Mouse (Mus musculus): ENCODE measurements around the gene Zfp771. TPM values are rescaled to one million over a fixed set of nuclear protein-coding genes. Genes with fewer than 3 reads are reported as not detected.
A peak's percentile ranks its signal among the peaks of the same experiment; 100 is the strongest.

Zfp771 gene
- polyA plus RNA-seq, 1 experiment from 2014 or later = 39.7 TPM

DNA sequence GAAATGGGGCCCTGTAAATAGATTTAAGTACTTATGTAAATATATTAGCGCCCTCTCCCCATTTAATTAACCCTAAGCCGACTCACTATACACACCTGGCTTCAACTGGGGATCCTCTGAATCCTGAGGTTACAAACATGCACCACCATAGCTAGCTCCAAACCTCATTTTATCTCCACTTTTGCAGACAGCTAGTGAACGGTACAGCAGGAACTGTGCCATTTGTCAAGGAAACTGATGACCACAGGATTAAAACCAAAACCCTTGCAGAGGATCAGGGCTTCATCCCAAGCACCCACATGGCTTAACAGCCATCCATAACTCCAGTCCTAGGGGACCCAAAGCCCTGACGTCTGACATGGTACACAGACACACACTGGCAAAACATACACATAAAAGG, 10.9 kb downstream of the Zfp771 start:
- H3K9me3 ChIP-seq (replicated peaks; ENCODE audit: control insufficient read depth, low read length) = no peaks in the 10 kb centered on the region
- H3K36me3 ChIP-seq (ENCODE audit: control insufficient read depth, insufficient read depth, low read length) = no peaks in the 10 kb centered on the region; the same call in 1 of the 2 replicates
- peak overlapping the region; percentile 90; the same call in 1 of the 2 replicates for H3K27ac ChIP-seq (ENCODE audit: low read depth, low read length)
- WGBS (ENCODE audit: insufficient replicate concordance) = 19% methylated on average over 4 of the region's 4 CpGs
- no peak for ATAC-seq (replicated peaks; ENCODE audit: insufficient number of reproducible peaks, low FRiP score, low TSS enrichment)
- H3K4me1 ChIP-seq (ENCODE audit: control insufficient read depth, insufficient read depth, low read length) = peaks cover 18% of the 10 kb centered on the region; the same call in 1 of the 2 replicates
- H3K4me2 ChIP-seq = peak overlapping the region; percentile 97
- H3K27me3 ChIP-seq (ENCODE audit: control insufficient read depth, insufficient read depth, low read length) = no peaks in the 10 kb centered on the region
- H3K4me3 ChIP-seq (ENCODE audit: low read depth, low read length) = peak overlapping the region; percentile 65
- H3K9ac ChIP-seq (ENCODE audit: low read depth, low read length) = peak overlapping the region; percentile 85; the same call in 1 of the 2 replicates

GRCm38 (mm10) chr7:127255965-127256364, 11.9 kb downstream of the Zfp771 start:
- H3K9ac ChIP-seq (ENCODE audit: low read depth, low read length) = no peak overlapping the region
- no peaks in the 10 kb centered on the region for H3K9me3 ChIP-seq (replicated peaks; ENCODE audit: control insufficient read depth, low read length)
- H3K4me2 ChIP-seq = no peak overlapping the region
- WGBS (ENCODE audit: insufficient replicate concordance) = 79% methylated on average over 2 of the region's 2 CpGs
- H3K27me3 ChIP-seq (ENCODE audit: control insufficient read depth, insufficient read depth, low read length) = no peaks in the 10 kb centered on the region
- peaks cover 18% of the 10 kb centered on the region; the same call in 1 of the 2 replicates for H3K4me1 ChIP-seq (ENCODE audit: control insufficient read depth, insufficient read depth, low read length)
- no peak overlapping the region for H3K4me3 ChIP-seq (ENCODE audit: low read depth, low read length)
- no peak overlapping the region for H3K27ac ChIP-seq (ENCODE audit: low read depth, low read length)
- no peak for ATAC-seq (replicated peaks; ENCODE audit: insufficient number of reproducible peaks, low FRiP score, low TSS enrichment)
- H3K36me3 ChIP-seq (ENCODE audit: control insufficient read depth, insufficient read depth, low read length) = no peaks in the 10 kb centered on the region; the same call in 1 of the 2 replicates

DNA sequence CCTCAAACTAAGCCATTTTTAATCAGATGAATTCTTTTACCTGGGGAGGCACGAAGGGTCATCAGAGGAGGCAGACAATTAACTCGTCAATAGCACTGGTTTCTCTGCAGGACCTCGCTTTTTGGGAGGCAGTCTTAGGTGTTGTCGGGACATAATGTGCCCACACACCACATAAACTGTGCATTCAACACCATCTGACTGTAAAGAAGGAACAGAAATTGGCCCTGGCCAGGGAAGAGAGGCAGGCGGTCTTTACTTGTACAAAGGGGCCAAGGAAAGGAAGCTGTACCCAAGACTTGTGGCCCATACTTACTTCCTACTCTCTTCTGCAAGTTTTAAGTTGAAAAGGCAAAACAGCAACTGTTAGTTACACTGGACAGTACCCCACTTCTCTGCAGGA, 12.4 kb downstream of the Zfp771 start:
- peaks cover 18% of the 10 kb centered on the region; the same call in 1 of the 2 replicates for H3K4me1 ChIP-seq (ENCODE audit: control insufficient read depth, insufficient read depth, low read length)
- H3K4me3 ChIP-seq (ENCODE audit: low read depth, low read length) = no peak overlapping the region
- H3K9ac ChIP-seq (ENCODE audit: low read depth, low read length) = no peak overlapping the region
- H3K27me3 ChIP-seq (ENCODE audit: control insufficient read depth, insufficient read depth, low read length) = no peaks in the 10 kb centered on the region
- no peaks in the 10 kb centered on the region; the same call in 1 of the 2 replicates for H3K36me3 ChIP-seq (ENCODE audit: control insufficient read depth, insufficient read depth, low read length)
- WGBS (ENCODE audit: insufficient replicate concordance) = 92% methylated on average over 5 of the region's 5 CpGs
- ATAC-seq (replicated peaks; ENCODE audit: insufficient number of reproducible peaks, low FRiP score, low TSS enrichment) = no peak
- H3K27ac ChIP-seq (ENCODE audit: low read depth, low read length) = no peak overlapping the region
- H3K9me3 ChIP-seq (replicated peaks; ENCODE audit: control insufficient read depth, low read length) = no peaks in the 10 kb centered on the region
- no peak overlapping the region for H3K4me2 ChIP-seq

- Histone ChIP-seq H3K9me3 (replicated peaks; ENCODE audit: control insufficient read depth, low read length) (no peaks in the 10 kb centered on the region), H3K4me2 (peak overlapping the region; percentile 86), H3K9ac (ENCODE audit: low read depth, low read length) (no peak overlapping the region; the same call in 1 of the 2 replicates), H3K4me1 (ENCODE audit: control insufficient read depth, insufficient read depth, low read length) (peaks cover 18% of the 10 kb centered on the region; the same call in 1 of the 2 replicates), H3K27me3 (ENCODE audit: control insufficient read depth, insufficient read depth, low read length) (no peaks in the 10 kb centered on the region), H3K36me3 (ENCODE audit: control insufficient read depth, insufficient read depth, low read length) (no peaks in the 10 kb centered on the region; the same call in 1 of the 2 replicates), H3K27ac (ENCODE audit: low read depth, low read length) (no peak overlapping the region), H3K4me3 (ENCODE audit: low read depth, low read length) (peak overlapping the region; percentile 74)
- WGBS (ENCODE audit: insufficient replicate concordance) = 72% methylated on average over 8 of the region's 8 CpGs
- no peak for ATAC-seq (replicated peaks; ENCODE audit: insufficient number of reproducible peaks, low FRiP score, low TSS enrichment)
These were observed 15.3 kb downstream of the Zfp771 start for GRCm38 (mm10) chr7:127259186-127259905.

DNA sequence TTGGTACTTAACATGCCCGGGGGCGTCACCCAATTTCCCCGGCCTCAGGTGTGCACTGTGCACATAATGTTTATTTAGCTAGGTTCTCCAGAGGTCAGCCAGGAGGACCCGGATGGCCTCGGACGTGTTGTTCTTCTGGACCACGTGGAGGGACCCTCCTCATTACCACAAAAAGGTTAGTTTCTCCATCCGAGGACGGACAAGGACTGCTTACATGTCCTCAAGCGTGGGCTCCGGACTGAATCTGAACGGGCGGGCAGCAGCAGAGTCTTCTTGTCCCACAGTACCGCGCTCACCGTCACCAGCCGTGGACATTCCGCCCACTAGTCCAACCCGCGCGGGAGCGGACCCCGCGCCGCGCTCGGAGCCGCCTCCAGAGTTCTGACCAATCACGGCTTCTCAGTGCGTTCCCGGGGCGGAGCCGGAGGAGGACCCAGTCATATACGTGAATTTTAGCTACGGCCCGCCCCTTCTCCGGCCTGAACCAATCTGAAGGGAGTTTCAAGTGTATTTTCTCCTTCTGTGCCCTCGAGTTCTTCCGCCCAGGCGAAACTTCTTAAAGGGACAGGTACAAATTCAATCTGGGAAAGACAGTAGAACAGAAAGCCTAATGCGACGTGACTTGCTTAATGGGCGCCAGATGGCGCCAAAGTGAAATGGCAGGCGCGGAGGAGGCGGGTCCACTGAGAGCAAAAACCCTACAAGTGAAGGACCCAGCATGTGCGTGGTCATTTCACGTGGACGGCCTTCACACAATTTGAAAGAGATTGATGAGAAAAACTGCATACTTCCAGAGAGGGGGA, 16.4 kb downstream of the Zfp771 start, which contains the start of gene Dctpp1:
Dctpp1 (minus strand) TSS at position 401 of the 803 bp plus-strand sequence.
- no peaks in the 10 kb centered on the region for H3K9me3 ChIP-seq (replicated peaks; ENCODE audit: control insufficient read depth, low read length)
- no peaks in the 10 kb centered on the region; the same call in 1 of the 2 replicates for H3K36me3 ChIP-seq (ENCODE audit: control insufficient read depth, insufficient read depth, low read length)
- no peak within 1 kb of the TSS for H3K27ac ChIP-seq (ENCODE audit: low read depth, low read length)
- WGBS (ENCODE audit: insufficient replicate concordance) = under 1% methylated on average over 50 of the region's 50 CpGs
- peak within 1 kb of the TSS; percentile 77 for H3K9ac ChIP-seq (ENCODE audit: low read depth, low read length)
- peak within 1 kb of the TSS; percentile 86 for H3K4me2 ChIP-seq
- peak; percentile 97 for ATAC-seq (replicated peaks; ENCODE audit: insufficient number of reproducible peaks, low FRiP score, low TSS enrichment)
- H3K4me3 ChIP-seq (ENCODE audit: low read depth, low read length) = peak within 1 kb of the TSS; percentile 74
- no peaks in the 10 kb centered on the region for H3K27me3 ChIP-seq (ENCODE audit: control insufficient read depth, insufficient read depth, low read length)
- peaks cover 7% of the 10 kb centered on the region; the same call in 1 of the 2 replicates for H3K4me1 ChIP-seq (ENCODE audit: control insufficient read depth, insufficient read depth, low read length)

- no peak for ATAC-seq (replicated peaks; ENCODE audit: insufficient number of reproducible peaks, low FRiP score, low TSS enrichment)
- Histone ChIP-seq H3K27ac (ENCODE audit: low read depth, low read length) (no peak overlapping the region), H3K27me3 (ENCODE audit: control insufficient read depth, insufficient read depth, low read length) (no peaks in the 10 kb centered on the region), H3K9ac (ENCODE audit: low read depth, low read length) (no peak overlapping the region), H3K36me3 (ENCODE audit: control insufficient read depth, insufficient read depth, low read length) (no peaks in the 10 kb centered on the region), H3K4me1 (ENCODE audit: control insufficient read depth, insufficient read depth, low read length) (peaks cover 7% of the 10 kb centered on the region; the same call in 1 of the 2 replicates), H3K4me2 (no peak overlapping the region), H3K9me3 (replicated peaks; ENCODE audit: control insufficient read depth, low read length) (no peaks in the 10 kb centered on the region), H3K4me3 (ENCODE audit: low read depth, low read length) (no peak overlapping the region)
- 76% methylated on average over 10 of the region's 10 CpGs for WGBS (ENCODE audit: insufficient replicate concordance)
These were observed 18.3 kb downstream of the Zfp771 start for GRCm38 (mm10) chr7:127262218-127262961.

- Histone ChIP-seq H3K9me3 (replicated peaks; ENCODE audit: control insufficient read depth, low read length) (no peaks in the 10 kb centered on the region; the same call in 1 of the 2 replicates), H3K4me3 (ENCODE audit: low read depth, low read length) (no peak overlapping the region), H3K9ac (ENCODE audit: low read depth, low read length) (no peak overlapping the region), H3K27me3 (ENCODE audit: control insufficient read depth, insufficient read depth, low read length) (no peaks in the 10 kb centered on the region), H3K27ac (ENCODE audit: low read depth, low read length) (no peak overlapping the region), H3K4me1 (ENCODE audit: control insufficient read depth, insufficient read depth, low read length) (peaks cover 7% of the 10 kb centered on the region; the same call in 1 of the 2 replicates), H3K36me3 (ENCODE audit: control insufficient read depth, insufficient read depth, low read length) (no peaks in the 10 kb centered on the region), H3K4me2 (no peak overlapping the region)
- 88% methylated on average over 3 of the region's 3 CpGs for WGBS (ENCODE audit: insufficient replicate concordance)
- no peak for ATAC-seq (replicated peaks; ENCODE audit: insufficient number of reproducible peaks, low FRiP score, low TSS enrichment)
These were observed 19.5 kb downstream of the Zfp771 start for GRCm38 (mm10) chr7:127263526-127263925.

DNA sequence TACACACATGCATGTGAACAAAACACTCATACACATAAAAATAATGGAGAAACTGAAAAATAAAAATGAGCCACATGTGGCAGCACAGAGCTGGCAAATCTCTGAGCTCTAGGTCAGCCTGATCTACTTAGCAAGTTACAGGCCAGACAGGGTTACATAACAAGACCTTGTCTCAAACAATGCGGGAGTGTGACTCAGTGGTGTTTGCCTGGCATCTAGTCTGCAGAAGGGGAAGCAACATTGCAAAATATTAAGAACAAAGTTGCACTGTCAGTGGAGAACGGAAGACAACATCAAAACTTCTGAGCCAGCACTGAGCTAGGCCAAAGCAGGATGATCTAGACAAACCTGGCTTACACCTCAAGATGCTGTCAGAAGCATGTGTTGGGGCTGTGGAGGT, 26.2 kb downstream of the Zfp771 start:
- no peak overlapping the region for H3K27ac ChIP-seq (ENCODE audit: low read depth, low read length)
- 84% methylated on average over 2 of the region's 2 CpGs for WGBS (ENCODE audit: insufficient replicate concordance)
- no peak overlapping the region for H3K4me2 ChIP-seq
- ATAC-seq (replicated peaks; ENCODE audit: insufficient number of reproducible peaks, low FRiP score, low TSS enrichment) = no peak
- H3K9ac ChIP-seq (ENCODE audit: low read depth, low read length) = no peak overlapping the region
- no peaks in the 10 kb centered on the region; the same call in 1 of the 2 replicates for H3K9me3 ChIP-seq (replicated peaks; ENCODE audit: control insufficient read depth, low read length)
- H3K27me3 ChIP-seq (ENCODE audit: control insufficient read depth, insufficient read depth, low read length) = no peaks in the 10 kb centered on the region
- peaks cover 11% of the 10 kb centered on the region for H3K4me1 ChIP-seq (ENCODE audit: control insufficient read depth, insufficient read depth, low read length)
- H3K36me3 ChIP-seq (ENCODE audit: control insufficient read depth, insufficient read depth, low read length) = peaks cover 7% of the 10 kb centered on the region
- H3K4me3 ChIP-seq (ENCODE audit: low read depth, low read length) = no peak overlapping the region

Measured in heart, embryonic 11.5 days (tissue).